Mouse (Mus musculus) gastrocnemius, postnatal 10 days (tissue): ENCODE measurements around the gene Efna4. TPM values are rescaled to one million over a fixed set of nuclear protein-coding genes. Genes with fewer than 3 reads are reported as not detected.
A peak's percentile ranks its signal among the peaks of the same experiment; 100 is the strongest.

Experiments used
- DNase-seq: peaks from one replicate; pipeline ENCODE4 v3.0.0; 2021; ENCODE audit warnings: mixed read lengths
- total RNA-seq, 2 experiments: library from RNA; stranded (reverse); gene quantifications; 2 replicates each; pipeline ENCODE4 v1.2.3; 2021

Efna4 gene
- total RNA-seq, 2 experiments from 2014 or later: 0.82 to 1.9 TPM

DNA sequence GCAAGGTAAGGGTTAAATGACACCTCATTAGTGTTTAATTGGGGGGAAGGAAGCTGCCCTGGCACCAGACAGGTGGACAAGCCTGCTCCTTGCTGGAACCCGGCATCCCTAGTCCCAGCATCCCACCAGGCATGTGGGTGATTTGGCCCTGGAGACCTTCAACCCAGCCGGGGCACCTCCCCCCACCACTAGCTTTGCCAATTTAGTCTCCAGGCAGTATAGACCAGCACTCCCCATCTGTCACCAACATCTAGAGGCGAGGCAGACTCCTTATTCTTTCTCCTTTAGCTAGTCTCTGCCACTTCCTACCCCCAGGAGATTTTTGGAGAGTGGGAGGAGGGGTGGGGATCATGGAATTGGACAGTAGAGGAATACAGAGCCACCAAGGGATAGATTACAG is 7.5 kb downstream of the Efna4 start:
- no peak for DNase-seq

DNA sequence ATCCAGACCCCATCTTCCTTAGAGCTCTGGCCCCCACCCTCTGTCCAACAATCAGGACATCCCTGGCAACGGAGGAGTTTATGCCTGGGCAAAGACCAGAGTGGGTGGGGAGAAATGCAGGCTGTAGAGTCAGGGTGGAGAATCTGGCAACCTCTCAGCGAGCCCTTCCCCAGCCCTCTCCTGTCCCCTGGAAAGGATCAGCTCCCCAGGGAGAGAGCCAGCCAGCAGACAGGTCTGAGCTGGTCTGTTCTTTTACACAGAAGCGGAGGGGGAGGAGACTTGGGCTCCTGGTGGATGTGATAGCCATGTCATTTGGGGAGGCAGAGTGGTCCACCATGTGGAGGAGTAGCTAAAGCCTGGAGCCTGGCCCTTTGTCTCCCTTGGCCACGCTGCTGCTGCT is 9.2 kb downstream of the Efna4 start:
- DNase-seq: no peak

DNA sequence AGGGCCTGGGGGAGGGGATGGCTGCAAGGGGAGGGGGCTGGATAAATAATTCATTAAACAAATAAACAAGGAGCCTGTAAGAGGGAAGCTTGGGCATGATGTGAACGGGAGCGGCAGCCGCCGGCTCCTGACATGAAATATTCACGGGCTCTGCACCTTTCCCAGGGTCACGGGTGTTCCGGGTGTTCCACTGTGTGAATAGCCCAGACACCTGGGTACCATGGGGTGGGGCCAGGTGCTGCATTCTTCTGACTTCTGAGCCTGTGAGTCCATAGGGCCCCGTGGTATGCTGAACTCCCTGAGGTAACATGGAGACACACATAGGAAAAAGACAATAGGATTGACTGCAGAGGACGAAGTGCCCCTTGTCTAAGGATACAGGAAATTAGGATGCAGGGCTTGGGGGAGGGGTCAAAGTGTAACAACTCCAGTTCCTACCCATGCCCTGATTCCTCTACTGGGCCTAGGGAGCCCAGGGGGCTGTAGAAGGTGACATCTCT is 10.4 kb downstream of the Efna4 start:
- no peak for DNase-seq

DNA sequence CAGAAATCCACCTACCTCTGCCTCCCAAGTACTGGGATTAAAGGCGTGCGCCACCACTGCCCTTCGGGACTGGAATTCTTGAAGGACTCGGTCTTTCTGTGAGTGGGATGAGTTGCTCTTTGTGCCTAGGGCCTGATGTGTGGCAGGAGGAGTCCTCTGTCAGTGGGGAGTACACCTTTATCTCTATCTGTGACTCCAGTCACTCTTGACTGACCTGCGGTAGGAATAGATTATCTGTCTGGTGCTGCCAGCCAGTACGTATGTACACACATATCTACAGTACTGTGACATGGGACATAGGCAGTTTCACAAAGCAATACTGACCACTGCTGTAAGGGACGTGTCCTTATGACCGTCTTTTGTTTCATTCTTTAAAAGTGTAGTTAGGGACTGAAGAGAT is 11.9 kb downstream of the Efna4 start:
- DNase-seq: no peak

DNA sequence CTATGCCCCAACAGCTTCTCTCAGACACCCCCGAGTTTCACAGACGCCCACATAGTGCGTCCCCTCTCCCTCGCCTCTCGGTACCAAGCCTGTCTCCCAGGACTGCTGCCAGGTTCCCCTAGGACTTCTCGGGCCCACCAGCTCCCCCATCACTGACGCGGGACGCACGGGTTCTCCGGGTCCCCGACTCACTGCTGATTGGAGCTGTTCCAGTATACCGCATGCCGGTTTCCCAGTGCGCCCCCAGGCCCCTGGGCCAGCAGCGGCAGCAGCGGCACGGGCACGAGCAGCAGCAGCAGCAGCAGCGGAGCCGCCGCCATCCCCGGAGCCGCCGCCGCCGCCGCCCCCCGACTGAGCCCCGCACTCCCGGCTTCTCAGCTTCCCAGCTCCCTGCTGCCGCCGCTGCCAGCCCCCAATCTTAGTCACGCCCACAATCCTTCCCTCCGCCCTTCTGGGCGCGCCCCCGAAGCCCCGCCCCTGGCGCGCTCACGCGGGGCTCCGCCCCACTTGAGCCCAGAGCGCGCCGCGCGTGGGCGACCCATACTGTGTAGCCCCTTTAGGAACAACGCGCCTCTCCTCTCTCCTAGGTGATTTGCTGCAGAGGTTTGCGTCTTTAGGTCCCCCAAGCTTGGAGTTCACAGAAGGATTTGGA is 15.2 kb downstream of the Efna4 start, which contains the start of gene Efna3:
Efna3 (minus strand) TSS at position 452 of the 652 bp plus-strand sequence.
- peak; percentile 59 for DNase-seq

DNA sequence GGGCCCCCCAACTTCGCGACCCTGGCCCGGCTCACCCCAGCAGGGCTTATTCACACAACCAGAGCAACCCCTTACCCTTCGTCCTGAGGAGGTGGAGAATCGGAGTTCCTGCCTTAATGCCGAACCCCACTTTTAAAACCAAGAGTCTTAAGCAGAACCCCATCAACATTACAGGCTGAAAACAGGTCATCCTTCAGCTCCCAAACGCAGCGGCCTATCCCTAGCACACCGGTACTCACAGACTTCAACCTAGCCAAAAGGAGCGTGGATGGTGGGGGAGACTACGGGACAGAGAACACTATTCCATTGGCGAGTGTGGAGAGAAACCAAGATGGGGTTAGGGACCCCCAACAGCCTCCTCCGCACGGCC is 15.7 kb downstream of the Efna4 start:
- DNase-seq: no peak

DNA sequence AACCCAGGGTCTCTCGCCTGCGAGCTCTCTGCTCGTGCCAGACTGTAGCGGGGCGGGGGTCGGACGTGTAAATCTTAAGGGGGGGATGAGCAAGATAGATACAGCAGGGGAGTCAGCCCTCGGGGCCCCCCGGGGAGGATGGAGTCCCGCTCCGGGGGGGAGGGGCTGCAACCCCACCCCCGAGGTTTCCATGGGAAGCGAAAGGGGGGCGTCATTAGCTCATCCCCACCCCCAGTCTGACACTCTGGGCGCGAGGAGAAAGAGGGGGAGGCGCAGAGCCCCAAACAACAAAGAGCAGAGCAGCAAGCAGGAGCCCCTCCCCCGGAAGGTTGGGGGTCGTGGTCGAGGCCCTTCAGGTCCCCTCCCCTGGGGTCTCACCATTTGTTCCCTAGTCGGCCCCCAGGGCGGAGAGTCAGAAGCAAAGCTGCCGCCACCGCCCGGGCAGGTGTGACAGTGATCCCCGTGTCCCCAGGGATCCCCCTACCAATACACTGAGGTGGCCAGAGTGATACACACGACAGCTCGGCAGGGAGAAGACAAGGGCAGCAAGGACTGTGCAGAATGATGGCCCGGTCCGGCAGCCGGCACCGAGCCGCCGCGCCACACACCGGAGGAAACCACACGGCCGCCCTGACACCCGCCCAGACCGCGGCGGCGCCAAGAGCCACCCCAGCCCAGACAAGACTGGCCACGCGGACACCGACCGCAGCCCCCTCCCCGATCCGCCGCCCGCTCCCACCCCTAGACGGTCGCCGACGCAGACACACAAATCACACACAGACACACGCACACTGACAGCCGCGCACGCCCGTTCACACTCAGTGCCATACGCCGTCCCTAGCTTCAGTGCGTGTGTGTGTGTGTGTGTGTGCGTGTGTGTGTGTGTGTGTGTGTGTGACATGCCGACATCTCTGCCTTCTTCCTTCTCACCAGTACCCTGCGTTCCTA is 16.4 kb downstream of the Efna4 start:
- DNase-seq: no peak

DNA sequence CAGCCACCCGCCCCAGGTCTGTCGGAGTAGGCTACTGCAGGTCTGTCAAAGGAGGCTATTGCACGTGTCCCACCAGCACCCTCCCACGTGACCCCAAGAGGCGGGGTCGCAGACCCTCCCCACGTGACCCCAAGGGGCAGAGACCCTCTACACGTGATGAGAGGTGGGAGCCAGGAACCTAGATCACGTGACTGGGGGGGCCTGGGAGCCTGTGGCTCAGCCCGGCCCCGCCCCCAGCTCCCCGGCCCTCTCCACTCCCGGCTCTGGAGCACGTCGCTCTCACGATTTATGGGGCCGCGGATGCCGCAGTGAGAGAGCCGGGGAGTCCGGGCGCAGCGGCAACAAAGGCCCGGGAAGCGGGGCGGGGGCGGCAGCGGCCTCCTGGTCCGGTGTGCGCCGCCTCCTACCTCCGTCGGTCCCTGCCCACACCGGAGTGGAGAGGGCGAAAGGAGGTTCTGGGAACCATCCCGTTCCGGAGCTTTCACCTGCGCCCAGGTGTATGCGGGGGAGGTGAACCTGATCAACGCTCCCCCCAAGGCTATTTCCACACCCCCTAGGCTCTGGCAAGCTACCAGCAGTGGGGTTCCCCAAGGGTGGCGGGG is 17.1 kb downstream of the Efna4 start:
- no peak for DNase-seq

DNA sequence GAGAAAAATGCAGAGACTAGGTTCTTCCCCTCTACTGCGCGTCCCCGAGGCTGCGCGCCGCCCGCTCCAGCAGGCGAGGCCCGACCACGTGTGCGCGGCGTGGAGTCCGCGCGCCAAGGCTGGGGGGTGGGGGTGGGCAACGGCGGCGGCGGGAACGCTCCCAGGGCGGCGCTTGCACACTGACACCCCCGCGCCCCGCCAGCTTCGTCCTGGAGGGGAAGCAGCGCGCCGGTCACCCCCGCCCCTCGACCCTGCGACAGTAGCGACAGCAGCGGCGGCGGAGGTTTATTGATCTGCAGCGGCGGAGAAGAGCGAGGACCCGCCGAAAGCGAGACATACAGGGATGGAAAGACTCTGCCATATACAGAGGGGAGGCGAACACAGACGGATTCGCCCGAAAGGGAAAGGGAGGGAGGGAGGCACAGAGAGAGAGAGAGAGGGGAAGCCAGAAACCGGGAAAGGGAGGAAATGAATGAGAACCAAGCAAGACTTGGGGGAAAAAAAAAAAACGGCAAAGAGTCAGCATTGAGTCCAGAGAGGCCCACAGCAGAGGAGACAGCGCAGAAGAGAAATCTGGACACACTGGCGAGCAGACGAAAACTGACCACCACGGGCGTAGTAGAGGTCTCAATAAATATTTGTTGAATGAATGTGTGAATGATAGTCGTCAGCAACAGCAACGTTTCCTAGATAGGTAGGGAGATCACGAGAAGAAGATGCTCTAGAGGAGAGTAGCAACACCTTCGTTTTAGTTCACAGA is 18.1 kb downstream of the Efna4 start:
- DNase-seq: no peak

DNA sequence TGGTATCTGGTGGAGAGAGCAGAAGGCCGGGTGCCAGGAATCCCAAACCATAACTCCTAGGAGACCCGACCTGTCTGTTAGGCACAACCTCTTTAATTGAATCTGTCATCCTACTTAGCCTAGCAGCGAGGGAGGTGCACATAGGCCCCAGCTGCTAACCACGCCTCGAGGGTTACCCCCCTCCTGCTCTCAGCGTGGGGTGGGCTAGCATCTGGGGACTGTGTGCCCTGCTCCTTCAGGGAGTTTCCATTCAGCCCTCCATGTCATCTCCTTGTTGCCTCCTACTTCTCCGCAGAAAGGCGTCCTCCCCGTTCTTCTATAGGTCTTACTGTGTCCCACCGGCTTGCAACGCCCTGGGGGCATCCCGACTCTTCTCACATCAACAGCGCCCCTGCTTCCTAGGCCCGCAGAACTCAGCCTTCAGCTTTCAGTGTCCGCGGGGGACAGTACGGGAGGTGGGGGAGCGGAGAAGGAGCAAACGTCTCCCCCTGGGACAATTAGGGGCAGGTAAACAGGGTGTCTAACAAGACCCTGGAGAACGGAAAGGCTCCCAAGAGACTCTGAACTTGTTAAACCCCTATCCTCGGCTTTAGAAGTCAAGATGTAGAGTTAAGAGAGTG is 18.7 kb downstream of the Efna4 start:
- DNase-seq: no peak

DNA sequence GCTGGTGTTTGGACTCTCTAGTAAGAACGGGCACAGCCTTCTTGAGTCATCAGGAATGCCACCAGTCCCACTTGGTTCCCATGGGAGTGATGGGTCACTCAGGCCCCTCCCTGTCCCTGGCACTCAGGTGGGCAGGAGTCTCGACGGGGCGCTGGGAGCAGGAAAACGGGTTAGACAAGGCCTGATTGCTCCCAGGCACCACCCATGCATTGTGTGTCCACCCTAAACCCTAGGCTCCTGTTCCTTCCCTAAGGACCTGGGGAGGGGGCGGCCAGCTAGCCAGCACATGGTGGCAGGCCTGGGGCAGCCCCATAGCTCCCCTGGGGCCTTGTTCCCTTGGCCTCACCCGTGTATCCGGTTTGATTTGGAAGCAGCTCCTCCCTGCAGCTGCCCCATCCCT is 19.5 kb downstream of the Efna4 start:
- DNase-seq: no peak

DNA sequence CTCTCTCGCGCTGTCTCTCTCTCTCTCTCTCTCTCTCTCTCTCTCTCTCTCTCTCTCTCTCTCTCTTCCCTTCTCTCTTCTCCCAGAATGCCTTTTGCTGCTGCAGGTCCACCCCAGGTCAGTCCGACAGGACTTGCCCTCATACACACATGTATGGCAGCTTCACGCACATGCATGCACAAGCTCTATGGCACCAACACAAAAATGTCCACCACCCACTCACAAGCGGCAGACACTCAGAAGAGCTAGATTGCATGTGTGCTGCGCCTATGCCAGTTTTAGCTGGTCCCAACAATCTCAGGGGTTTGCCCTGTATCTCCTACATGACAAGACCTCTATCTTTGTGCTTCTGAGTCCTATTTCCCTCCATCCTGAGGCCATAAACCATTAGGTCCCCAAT is 20.6 kb downstream of the Efna4 start:
- no peak for DNase-seq

DNA sequence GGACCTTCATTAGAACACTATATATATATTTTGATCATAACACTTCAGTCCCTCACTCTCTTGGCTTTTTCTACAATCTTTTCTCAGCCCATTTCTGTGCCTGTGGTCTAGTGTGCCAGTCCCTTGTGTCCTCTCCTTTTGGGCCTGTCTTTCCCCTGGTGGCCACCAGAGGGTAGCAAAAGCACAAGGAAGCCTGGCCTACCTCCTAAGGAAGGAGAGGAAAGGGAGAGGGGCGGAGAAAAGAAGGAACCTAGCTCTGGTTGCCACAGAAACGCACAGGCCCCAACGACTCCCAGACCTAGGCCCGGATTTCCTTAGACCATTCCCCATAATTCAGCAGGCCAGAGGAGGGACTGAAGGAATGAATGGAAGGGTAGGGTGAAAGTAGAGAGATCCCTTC is 21.0 kb downstream of the Efna4 start:
- peak; percentile 72 for DNase-seq

DNA sequence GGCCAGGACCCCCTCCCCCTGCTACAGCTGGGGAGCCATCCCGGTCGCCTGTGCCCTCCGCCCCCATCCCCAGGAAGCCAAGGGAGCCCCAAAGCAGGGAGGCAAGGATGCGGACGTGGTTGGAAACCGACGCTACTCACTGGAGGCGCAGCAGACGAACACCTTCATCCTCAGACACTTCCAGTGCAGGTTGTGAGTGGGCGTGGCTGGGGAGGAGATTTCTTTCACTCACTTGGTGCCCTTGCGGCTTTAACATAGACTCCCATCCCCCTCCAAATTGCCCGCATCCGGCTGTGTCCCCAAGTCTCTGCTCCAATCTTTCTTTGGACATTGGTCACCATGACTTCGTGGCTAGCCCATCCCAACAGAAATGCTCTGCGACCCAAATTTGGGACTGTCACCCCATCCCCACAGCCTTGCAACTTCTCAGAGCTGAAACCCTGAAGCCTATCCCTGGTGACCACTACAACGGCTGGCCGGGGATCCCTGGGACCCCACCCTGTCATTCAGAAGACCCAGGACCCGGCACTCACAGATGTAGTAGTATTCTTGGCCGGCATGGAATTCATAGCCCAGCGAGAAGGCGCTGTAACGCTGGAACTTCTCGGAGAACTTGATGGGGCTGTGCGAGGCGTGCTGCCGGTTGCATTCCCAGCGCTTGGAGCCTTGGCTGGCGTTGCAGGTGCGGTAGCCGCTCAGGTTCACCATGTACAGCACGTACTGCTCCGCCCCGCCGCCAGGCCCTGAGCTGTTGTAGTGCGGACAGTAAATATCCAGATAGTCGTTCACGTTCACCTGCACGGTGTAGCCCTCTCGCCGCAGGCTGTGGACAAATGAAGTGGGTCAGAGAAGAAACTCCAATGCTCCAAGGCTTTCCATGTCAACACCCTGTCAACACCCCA is 21.6 kb downstream of the Efna4 start:
- DNase-seq: no peak

DNA sequence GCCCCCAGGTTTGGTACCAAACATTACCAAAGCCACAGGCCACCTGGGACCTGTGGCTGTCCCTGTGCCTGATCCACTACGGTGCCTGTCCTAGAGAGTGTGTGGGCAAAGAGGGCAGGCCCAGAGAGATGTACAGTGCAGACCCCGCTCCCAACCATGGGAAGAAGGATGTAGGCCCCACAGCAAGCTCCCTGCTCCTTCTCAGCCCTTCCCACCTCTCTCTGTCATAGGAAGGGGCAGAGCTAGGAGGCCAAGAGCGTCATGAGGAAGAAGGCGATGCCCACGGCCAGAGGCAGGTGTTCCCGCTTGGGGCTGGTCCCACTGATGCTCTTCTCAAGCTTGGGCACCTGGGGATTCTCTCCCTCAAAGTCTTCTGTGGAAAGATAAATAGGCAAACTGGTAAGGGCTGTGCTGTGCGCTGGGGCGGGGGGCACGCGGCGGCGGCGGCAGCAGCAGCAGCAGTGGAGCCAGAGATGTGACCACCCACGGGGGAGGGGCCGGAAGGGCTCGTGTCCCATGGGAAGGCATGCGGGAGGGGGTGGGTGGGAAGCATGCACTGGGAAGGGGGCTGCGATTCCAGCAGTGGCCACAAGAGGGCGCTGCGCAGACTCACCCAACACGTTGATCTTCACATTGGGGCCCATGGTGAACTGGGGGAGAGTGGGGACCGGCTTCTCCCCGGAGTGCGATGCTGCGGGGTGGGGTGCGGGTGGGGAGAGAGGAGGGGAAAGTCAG is 22.5 kb downstream of the Efna4 start:
- peak; percentile 90 for DNase-seq

DNA sequence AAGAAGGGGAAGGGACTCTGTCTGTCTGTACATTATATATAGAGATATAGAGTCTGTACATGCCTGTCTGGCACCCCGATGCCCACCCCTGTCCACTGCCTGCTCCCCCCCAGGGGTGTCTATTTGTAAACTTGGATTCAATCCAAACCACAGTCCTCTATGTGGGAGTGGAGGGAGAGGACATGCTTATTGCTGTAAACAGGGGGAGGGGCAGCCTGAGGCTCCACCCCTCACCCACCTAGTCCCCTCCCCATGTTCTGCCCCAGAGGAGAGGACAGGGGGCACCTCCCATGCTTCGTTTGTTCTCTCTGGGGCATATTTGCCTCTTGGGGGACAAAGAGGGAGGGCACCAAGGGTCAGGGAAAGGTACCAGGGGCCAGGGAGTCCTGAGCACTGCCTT is 23.0 kb downstream of the Efna4 start:
- DNase-seq: no peak

DNA sequence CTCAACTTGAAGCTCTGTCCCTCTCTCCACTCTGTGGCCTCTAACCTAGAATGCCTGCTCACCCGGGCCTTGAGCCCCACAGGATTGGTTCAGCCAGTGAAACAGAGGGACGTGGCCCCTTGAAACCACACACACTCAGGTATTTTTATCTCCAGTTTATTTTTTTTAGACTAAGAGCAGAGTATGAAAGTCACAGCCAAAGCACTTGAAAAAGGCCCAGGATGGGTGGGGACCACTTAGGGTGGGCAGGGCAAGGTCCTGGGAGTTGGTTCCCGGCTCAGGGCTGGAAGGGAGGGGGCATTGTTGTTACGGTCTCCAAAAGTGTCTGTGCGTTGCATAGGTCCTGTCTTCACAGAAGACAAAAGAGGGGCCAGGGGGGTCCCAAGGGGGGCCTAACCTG is 23.5 kb downstream of the Efna4 start:
- DNase-seq: no peak

DNA sequence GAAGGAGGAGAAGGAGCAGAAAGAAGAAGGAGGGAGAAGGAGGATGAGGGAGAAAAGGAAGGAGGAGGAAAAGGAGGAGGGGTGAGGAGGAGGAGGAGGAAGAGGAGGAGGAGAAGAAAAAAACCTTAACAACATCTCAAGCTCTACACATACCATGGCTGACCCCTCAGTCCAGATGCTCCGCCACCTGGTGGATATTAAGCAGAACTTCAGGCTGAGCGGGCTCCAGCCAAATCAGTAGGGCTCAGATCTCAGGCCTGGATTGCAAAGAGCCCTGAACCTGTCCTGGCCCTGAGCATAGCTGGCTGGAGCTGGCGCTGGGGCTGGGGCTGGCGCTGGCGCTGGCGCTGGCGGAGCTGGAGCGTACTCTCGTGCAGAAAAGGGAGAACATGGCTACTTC is 29.7 kb downstream of the Efna4 start:
- DNase-seq: peak; percentile 64

DNA sequence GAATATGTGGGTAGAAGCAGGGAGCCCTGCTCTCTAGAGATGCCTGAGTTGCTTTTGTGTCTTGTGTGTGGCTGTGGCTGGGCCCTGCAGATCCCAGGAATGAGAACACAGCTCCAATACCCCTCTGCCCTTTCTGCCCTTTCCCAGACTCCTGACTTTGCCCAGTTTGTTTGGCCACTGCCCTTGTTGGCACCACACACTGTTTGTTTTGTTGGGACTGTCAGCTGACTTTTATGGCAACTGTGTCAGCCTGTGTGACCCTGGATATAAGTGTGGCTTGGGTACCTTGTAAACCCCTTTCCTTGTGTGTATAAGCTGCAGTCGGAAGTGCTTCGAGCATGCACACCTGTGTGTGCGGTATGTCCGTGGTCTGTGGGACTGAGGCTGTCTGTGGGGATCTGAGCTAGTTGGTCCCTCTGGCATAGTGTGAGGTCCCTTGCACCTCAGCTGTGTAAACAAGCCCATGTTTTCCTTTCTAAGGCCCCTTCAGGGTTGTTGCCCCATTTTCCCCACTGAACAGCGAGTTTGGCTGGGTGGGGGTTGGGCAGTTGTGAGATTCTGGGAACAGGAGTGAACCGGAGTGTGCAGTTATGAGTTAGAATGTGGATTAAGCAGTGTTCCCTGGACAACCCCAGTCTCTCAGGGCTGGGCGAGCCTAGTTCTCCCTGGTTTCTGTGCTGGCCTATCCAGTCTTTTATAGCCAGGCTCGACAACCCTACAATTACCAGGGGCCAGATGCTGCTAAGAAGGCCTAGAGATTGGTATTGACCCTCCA is 32.1 kb downstream of the Efna4 start:
- no peak for DNase-seq
